ENCODE assay signal across 8 mouse cellular contexts in genomic region chr2:168170167-168170685, GRCm38 (mm10). TPM values are rescaled to one million over a fixed set of nuclear protein-coding genes. Genes with fewer than 3 reads are reported as not detected.
DNase-seq lines count a peak whose midpoint lies in the region; ATAC-seq and TF ChIP-seq lines count a peak whose summit lies in the region.

No protein-coding gene starts in this region.

- no peak for TF ChIP-seq POLR2A in heart, adult 2 months (IDR thresholded peaks at IDR 0.05; ENCODE audit: insufficient read depth, low read depth, low read length)
- peak; percentile 42; the same call in 1 of the 2 replicates for TF ChIP-seq POLR2A in lung, adult 2 months (IDR thresholded peaks at IDR 0.05; ENCODE audit: borderline replicate concordance, extremely low read depth, low read depth, low read length)

- 9% methylated on average over 13 of the region's 13 CpGs for WGBS in heart, adult 2 months
- WGBS in lung, adult 2 months, result 17% methylated on average over 13 of the region's 13 CpGs
- WGBS in neural tube, embryonic 15.5 days, result 14% methylated on average over 13 of the region's 13 CpGs

- TF ChIP-seq EP300 in heart, adult 2 months (IDR thresholded peaks at IDR 0.05; ENCODE audit: insufficient read depth, low read depth, low read length), result no peak

- no peaks in the 10 kb centered on the region for H3K9me3 ChIP-seq in neural tube, embryonic 15.5 days (replicated peaks)

- H3K79me2 ChIP-seq in heart, adult 2 months (replicated peaks; ENCODE audit: control insufficient read depth, insufficient read depth, low read length), result no peaks in the 10 kb centered on the region

- peak; percentile 64; the same call in 1 of the 2 replicates for ATAC-seq in frontal cortex, adult (ENCODE audit: low TSS enrichment)
- no peak for ATAC-seq in neural tube, embryonic 15.5 days (ENCODE audit: low FRiP score)

- H3K4me3 ChIP-seq in heart, adult 2 months, result peak overlapping the region; percentile 39
- H3K4me3 ChIP-seq in lung, adult 2 months (replicated peaks; ENCODE audit: extremely low read depth, low read depth, low read length), result peak overlapping the region; percentile 43
- H3K4me3 ChIP-seq in neural tube, embryonic 15.5 days (replicated peaks), result no peak overlapping the region

- H3K4me2 ChIP-seq in neural tube, embryonic 15.5 days, result peak overlapping the region; percentile 26

- intact Hi-C loops in heart, adult 2 months (cut with DNase I), result no loop called here

- peak overlapping the region; percentile 31 for H3K27ac ChIP-seq in heart, adult 2 months
- no peak overlapping the region for H3K27ac ChIP-seq in neural tube, embryonic 15.5 days (replicated peaks)

- no peaks in the 10 kb centered on the region for H3K27me3 ChIP-seq in heart, adult 2 months (ENCODE audit: control insufficient read depth, insufficient read depth, low read length)
- H3K27me3 ChIP-seq in neural tube, embryonic 15.5 days (replicated peaks), result no peaks in the 10 kb centered on the region

- H3K4me1 ChIP-seq in heart, adult 2 months (ENCODE audit: control insufficient read depth, insufficient read depth, low read length), result no peaks in the 10 kb centered on the region
- 0 out of 2 replicates have a peak, but pooled peaks cover 3% of the 10 kb centered on the region for H3K4me1 ChIP-seq in lung, adult 2 months (ENCODE audit: control insufficient read depth, insufficient read depth, low read length)
- peaks cover 20% of the 10 kb centered on the region for H3K4me1 ChIP-seq in neural tube, embryonic 15.5 days

- DNase-seq in frontal cortex, postnatal 36 days (ENCODE audit: low spot score in 2 of 2), result no peak
- peak; percentile 58 for DNase-seq in embryo, embryonic 10.5 days (ENCODE audit: low spot score)
- peak; percentile 65 to 83 for DNase-seq in heart, adult 2 months
- peak; percentile 87 for DNase-seq in kidney, adult 11 months
- DNase-seq in lung, adult 2 months, result peak; percentile 71
- DNase-seq in urinary bladder, postnatal 36 days (ENCODE audit: low spot score in 2 of 2), result peak; percentile 50 to 73

- no peaks in the 10 kb centered on the region for H3K36me3 ChIP-seq in heart, adult 2 months (ENCODE audit: control insufficient read depth, insufficient read depth, low read length)
- 0 out of 2 replicates have a peak, but pooled peaks cover 3% of the 10 kb centered on the region for H3K36me3 ChIP-seq in neural tube, embryonic 15.5 days

- TF ChIP-seq CTCF in heart, adult 2 months (IDR thresholded peaks at IDR 0.05), result no peak
- no peak for TF ChIP-seq CTCF in lung, adult 2 months (IDR thresholded peaks at IDR 0.05; ENCODE audit: insufficient read depth, low read length)

- peak overlapping the region; percentile 57; the same call in 1 of the 2 replicates for H3K9ac ChIP-seq in heart, adult 2 months (ENCODE audit: low read depth, low read length)
- no peak overlapping the region for H3K9ac ChIP-seq in neural tube, embryonic 15.5 days (replicated peaks)

RNA-seq across cellular contexts. Expression of gene Adnp, which starts 36.7 kb away (rescaled TPM):
- 10 to 100 TPM; 29.6 to 30.7 TPM for total RNA-seq in heart, adult 2 months (2021)
- polyA plus RNA-seq in heart, adult 2 months (2012; rRNA removed), result 7.4 and 11.2 TPM in 2 replicates
- 16.2 and 18.3 TPM in 2 replicates for polyA plus RNA-seq in lung, adult 2 months (2012; rRNA removed)
- polyA plus RNA-seq in neural tube, embryonic 15.5 days (2015; fragmentation: Nextera tagmentation; extraction: Ambion mirVana), result 3.4 and 7.9 TPM in 2 replicates

RNA-seq across cellular contexts. Expression of gene Gm20716, which starts 59.9 kb away (rescaled TPM):
- 10 to 100 TPM; 11.5 to 14.7 TPM for total RNA-seq in heart, adult 2 months (2021)
- 4.4 and 15.9 TPM in 2 replicates for polyA plus RNA-seq in heart, adult 2 months (2012; rRNA removed)
- 0.48 and 5.4 TPM in 2 replicates for polyA plus RNA-seq in lung, adult 2 months (2012; rRNA removed)
- polyA plus RNA-seq in neural tube, embryonic 15.5 days (2015; fragmentation: Nextera tagmentation; extraction: Ambion mirVana), result 17.6 and 20.7 TPM in 2 replicates

Comparison
In these comparisons a context has a peak if more than half of its experiments do, and no peak if none do; other contexts are left out.
1. DNase-seq: peak in embryo, embryonic 10.5 days (single experiment), heart, adult 2 months (2 of 2), kidney, adult 11 months (single experiment), lung, adult 2 months (single experiment) and urinary bladder, postnatal 36 days (2 of 2); none in frontal cortex, postnatal 36 days (0 of 2).